Mouse (Mus musculus): ENCODE measurements around the gene Trim25.

Trim25 gene

DNA sequence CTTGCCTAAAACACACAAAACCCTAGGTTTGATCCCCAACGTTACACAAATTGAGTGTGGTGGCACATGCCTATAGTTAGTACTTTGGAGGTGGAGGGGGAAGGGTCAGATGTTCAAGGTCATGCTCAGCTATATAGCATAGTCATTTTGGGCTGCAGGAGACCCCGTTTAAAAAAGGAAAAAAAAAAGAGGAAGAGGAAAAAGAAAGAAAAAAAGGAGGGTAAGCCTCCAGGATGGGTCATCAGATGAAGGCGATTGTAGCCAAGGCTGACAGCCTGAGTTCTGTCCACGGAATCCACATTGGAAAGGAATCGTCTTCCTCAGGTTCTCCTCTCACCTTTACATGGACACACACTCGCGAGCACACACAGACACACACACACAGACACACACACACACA, 4.7 kb upstream of the Trim25 start:
- WGBS = 86% methylated on average over 7 of the region's 7 CpGs

DNA sequence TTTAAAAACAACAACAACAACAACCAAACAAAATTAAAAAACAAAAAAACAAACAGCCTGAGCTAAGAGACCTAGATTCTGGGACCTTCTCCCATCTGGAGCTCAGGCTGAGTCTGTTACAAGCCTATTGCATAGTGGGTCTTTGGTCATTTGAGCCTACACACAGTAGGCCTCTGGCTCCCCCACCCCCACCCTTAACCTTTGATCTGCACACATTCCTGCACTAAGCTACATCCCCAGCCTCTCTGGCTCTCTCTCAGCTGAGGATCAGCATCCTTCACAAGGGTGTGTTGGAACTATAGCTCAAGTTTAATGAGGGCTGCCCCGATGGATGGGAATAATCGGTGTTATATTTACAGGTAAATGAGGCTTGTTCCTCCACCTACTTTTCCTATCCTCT, 3.6 kb upstream of the Trim25 start:
- 85% methylated on average over 2 of the region's 2 CpGs for WGBS

DNA sequence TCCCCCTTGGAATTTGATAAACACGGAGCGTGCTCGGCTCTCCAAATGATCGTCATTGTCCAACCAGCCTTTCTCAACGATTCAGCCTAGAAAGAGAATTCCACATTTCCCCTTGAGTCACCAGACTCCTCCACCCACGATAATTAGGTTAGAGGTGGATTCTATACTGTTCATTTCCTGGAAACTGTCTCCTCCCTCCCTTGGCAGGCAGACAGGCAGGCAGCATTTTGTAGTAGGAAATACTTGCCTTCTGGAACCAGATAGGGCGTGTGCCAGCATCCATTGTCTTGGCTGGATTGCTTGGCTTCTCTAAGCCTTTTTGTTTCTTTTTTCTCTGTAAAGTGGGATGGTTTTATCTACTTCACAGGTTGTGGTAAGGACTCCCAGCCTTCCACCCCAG, 2.7 kb upstream of the Trim25 start:
- WGBS = 56% methylated on average over 7 of the region's 7 CpGs

DNA sequence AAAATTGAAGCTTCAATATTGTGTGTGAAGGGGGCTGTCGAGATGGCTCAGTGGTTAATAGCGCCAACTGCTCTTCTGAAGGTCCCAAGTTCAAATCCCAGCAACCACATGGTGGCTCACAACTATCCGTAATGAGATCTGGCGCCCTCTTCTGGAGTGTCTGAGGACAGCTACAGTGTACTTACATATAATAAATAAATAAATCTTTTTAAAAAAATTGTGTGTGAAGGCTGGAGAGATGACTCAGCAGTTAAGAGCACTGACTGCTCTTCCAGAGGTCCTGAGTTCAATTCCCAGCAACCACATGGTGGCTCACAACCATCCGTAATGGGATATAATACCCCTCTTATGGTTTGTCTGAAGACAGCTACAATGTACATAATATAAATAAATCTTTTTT, 1.8 kb upstream of the Trim25 start:
- WGBS = 81% methylated on average over 5 of the region's 5 CpGs

DNA sequence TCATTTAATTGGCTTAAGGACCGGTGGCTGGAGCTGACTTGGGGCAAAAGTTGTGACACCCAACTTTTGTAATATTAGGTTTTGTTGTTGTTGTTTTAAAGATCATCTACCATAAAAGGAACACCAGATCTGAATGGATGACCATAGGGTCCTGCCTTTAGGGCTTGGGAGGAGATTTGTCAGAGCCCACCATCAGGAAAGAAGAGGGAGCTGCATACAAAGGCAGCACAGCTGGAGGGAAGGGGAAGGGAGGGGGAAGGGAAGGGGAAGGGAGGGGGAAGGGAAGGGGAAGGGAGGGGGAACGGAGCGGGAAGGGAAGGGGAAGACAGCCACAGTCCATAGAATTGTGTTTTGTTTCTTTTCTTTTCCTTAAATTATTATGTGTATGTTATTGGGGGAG, 770 bp upstream of the Trim25 start:
- 44% methylated on average over 3 of the region's 3 CpGs for WGBS

DNA sequence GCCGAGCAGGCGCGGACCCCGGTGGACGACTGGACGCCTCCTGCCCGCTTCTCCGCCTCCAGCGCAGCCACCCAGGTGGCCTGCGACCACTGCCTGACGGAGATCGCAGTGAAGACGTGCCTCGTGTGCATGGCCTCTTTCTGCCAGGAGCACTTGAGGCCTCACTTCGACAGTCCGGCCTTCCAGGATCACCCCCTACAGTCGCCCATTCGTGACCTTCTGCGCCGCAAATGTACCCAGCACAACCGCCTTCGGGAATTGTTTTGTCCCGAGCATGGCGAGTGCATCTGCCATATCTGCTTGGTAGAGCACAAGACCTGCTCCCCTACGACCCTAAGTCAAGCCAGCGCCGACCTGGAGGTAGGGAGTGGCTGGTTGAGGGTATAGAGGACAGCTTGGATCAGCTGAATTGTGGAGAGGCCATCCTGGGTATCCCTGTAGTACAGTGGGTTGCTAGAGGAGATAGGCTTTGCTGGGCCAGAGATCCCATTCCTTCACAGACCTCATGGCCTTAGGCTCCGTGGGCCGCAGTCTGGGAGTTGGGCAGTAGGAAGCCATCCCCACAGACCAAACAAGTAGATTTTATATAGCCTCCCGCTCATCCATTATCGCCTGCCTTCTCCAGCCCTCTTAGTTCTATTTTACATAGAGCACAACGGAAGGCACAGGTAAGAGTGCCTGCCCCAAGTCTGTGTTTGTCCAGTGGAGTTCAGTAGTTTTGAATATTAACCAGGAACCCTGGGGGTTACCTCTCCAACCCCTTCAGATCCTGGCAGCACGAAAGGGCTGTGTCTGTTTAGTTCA, 749 bp downstream of the Trim25 start:
- WGBS = 44% methylated on average over 33 of the region's 33 CpGs

DNA sequence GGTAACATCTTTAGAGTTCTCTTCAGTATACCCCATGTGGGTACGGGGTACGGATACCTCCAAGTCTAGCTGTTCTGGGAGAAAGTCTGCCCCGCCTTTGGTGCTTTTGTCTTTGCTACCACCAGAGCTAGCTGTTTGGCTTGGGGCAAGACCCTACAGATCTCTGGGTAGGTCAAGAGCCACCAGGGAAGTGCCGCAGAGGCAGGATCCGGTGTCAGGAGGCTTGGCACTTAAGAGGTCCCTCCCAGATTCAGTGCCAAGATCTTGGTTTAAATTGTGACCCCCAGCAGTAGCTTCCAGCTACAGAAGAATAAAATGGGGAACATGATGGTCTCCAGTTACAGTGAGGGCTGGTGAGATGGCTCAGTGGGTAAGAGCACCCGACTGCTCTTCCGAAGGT, 2.4 kb downstream of the Trim25 start:
- WGBS = 86% methylated on average over 7 of the region's 7 CpGs

DNA sequence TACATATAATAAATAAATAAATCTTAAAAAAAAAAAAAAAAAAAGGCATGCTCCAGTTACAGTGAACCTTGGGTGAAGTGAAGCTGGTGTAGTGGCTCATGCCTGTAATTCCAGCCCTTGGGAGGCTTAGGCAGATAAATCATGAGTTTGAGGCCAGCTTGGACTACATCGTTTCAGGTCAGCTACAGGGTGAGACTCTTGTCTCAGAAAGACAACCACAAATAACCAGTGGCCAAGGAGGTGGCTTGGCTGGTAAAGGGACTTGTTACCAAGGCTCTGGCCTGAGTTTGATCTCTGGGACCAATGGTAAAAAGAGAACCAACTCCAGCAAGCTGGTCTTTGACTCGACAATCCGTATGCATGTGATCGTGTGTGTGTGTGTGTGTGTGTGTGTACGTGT, 2.9 kb downstream of the Trim25 start:
- 83% methylated on average over 5 of the region's 5 CpGs for WGBS

DNA sequence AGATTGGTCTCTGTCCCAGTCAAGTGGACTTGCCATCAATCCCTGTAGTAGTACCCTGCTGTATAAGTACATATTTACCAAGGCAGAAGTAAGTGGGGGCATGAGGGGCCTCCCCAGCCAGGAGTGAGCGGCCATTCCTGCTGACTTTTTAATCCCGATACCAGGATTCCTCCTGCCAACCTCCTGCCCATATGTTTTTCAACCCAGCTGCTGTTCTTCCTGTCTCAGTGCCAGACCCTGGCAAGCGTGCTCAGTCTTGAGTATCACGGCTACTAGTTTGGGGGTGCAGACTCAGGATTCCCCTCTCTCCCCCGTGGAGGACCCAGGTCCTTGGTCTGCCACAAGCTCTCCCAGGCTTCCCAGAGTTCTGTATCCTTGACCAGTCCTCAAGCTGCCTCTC, 3.4 kb downstream of the Trim25 start:
- WGBS = 49% methylated on average over 5 of the region's 5 CpGs

DNA sequence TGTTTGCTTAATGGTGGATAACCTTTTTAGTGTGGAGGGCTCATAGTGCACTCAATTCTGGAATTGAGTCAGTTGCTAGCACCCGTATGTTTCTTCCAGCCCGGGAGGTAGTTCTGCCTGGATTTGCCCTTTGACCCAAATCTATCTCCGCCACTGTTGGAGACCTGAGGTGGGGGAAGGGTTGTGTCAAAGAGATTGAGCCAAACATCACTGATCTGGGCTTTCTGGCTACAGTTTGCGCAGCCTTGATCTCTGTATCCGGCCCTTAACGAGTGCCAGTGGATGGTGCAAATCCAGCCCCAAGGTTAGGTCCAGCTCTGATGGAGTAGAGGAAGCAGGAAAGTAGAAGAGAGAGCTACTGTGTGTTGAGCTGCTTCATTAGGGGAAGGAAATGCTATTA, 3.9 kb downstream of the Trim25 start:
- WGBS = 65% methylated on average over 6 of the region's 6 CpGs

DNA sequence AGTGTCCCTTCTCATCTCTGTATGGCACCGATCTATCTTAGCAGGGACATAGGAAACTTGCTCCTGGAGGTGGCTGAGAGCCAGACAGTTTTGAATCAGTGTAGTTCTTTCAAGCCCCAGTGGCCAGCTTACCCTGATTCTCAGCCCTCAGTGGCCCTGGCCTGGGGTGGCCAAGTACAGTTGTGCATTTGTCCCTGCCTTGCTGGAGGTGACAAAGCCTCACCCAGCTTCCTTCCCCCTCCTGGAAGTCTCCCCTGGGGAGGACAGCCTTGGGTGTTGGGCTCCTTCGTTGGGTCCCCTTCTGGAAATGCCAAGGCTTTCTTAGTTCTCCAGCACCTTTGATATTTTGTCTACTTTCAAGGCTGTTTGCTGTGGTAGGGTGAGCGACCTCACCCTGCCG, 4.5 kb downstream of the Trim25 start:
- 70% methylated on average over 4 of the region's 4 CpGs for WGBS

DNA sequence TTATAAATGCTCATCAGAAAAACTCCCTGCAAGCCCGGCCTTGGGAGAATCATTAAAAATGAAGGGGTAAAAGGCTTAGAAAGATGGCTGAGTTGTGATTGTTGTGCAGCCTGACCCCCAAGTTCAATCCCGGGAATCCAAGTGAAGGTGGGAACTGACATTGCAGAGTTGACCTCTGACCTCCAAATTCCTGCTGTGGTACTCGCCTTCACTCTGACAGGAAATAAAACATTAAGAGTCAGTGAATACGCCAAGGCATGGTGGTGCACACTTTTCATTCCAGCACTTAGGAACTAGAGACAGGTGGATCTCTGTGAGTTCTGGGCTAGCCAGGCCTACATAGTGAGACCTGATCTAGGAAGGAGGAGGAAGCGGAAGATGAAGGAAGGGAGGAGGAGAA, 6.3 kb downstream of the Trim25 start:
- WGBS = 83% methylated on average over 5 of the region's 5 CpGs

DNA sequence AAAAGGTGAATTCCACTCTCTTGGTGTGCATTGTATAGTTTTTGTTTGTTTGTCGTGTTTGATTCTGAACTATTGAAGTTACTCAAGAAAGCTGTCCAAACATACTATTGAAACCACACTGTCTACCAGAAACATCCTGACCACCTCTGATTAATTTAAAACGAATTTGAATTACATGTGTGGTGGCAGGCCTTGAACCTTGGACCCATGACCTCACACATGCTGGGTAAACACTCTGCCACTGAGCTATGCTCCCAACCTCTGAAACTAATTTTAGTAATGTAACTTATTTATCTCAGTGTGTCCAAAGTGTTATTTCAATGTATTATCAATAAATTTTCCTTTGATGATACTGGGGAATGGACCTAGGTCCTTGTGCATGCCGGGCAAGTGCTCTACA, 8.4 kb downstream of the Trim25 start:
- 89% methylated on average over 3 of the region's 3 CpGs for WGBS

DNA sequence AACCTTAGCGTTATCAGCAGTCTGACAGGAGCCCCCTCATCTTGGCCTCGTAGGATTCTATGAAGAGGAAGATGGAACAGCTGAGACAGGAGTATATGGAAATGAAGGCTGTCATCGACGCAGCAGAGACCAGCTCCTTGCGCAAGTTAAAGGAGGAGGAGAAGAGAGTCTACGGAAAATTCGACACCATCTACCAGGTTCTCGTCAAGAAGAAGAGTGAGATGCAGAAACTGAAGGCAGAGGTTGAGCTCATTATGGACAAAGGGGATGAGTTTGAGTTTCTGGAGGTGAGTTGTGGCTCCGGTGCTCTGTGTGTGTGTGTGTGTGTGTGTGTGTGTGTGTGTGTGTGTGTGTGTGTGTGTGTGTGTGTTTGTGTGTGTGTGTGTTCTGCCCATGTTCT, 9.9 kb downstream of the Trim25 start:
- WGBS = 91% methylated on average over 9 of the region's 9 CpGs

DNA sequence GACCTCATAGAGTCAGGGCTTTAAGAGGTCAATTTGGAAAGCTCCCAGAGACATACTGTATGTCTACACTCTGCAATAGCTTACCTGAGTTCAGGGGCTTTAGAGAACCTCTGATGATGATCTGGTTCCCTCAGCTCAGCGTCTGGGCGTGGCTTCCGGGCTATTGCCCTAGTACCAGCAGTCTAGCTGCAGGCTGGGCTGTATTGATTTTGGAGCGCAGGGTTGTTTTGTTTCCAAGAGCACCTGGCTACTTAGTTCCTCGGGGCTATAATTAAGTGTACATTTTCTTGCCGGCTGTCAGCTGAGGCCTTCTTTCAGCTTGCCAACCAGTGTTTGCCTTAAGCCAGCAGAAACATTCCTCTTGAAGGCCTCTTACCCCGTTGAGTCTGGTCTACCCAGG, 10.3 kb downstream of the Trim25 start:
- WGBS = 76% methylated on average over 7 of the region's 7 CpGs

DNA sequence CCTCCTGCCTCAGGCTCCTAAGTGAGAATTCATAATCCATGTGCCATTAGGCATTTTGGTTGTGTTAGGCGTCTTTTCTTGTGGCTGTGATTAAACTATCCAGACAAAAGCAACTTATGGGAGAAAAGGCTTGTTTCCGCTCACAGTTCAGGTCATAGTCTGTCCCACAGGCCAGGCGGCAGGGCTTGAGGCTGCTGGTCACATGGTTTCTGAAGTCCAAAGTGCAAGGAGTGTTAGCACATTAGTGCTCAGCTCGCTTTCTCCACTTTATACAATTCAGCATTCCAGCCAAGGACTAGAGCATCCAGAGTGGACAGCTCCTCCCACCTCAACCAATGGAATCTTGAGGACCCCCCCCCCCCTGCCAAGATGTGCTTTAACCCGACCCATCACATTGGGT, 13.1 kb downstream of the Trim25 start:
- 95% methylated on average over 5 of the region's 5 CpGs for WGBS

DNA sequence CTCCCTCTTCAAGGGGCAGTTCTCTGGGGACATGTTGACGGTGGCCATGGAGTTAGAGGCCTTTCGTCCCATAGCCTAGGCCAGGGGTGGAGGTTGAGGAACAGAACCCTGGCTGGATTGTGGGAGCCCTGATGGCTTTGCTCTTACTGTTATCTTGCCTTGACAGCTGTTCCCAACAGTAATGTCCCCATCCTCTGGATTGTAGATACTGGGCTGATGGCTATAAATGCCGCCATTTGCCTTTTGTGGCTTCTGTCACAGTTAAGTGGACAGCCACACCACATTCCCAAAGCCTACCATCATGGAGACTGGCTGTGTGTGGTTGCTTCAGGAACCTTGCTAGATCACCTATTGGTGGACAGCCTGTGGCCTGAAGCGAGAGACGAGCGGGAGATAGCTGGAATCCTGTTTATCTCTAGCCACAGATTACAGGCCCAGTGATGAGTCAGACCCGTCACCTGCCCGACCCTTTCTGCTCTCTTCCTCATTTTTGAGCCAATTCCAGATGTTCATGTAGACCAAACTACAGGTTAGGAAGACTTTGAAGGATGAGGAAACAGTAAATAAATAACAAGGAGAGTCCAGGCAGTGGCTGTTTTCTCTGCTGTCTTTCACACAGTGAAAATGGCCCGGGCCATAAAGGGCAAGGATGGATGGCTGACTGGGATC, 18.5 kb downstream of the Trim25 start:
- 88% methylated on average over 9 of the region's 9 CpGs for WGBS

DNA sequence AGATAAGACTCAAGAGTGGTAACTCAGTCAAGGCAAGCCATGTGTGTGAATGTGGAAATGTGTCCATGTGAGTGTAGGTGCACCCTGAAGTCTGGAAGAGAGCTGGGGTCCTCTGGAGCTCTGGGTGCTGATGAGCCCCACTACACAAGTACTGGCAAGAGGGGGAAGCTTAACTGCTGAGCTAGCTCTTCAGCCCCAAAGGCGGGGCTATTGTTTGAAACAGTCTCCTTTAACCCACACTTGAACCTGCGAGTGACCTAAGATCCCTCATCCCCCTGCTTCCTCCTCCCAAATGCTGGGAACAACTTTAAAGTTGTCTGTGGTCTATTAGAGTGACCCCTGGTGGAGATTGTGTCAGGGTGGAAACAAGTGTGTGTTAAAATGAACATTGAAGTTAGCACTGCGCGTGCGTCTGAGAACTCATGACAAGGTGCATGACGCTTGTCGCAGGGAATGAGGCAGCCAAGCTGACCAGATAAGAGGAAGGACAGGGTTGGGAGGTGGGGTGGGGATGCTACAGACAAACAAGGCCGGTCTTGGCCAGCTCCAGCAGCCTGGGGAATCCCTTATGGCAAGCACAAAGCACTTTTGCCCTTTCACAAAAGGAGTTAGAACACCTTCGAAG, 21.6 kb downstream of the Trim25 start:
- 83% methylated on average over 9 of the region's 9 CpGs for WGBS

DNA sequence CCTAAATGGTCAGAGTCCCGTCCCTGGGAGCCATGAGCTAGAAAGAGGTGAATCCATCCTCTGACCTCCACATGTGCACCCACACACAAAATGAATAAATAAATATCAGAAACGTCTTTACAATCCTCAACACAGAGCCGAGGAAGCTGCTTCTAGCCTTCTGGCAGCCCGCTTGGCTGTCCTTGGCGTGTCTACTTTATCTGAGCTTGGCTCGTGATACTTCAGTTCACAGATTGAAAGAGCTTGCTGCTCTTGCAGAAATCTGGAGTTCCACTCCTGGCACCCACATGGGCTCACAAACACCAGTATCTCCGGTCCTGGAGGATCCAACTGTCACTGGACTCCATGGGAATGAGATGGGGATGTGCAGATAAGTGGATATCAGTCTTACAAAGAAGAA, 22.5 kb downstream of the Trim25 start:
- WGBS = 71% methylated on average over 7 of the region's 7 CpGs

DNA sequence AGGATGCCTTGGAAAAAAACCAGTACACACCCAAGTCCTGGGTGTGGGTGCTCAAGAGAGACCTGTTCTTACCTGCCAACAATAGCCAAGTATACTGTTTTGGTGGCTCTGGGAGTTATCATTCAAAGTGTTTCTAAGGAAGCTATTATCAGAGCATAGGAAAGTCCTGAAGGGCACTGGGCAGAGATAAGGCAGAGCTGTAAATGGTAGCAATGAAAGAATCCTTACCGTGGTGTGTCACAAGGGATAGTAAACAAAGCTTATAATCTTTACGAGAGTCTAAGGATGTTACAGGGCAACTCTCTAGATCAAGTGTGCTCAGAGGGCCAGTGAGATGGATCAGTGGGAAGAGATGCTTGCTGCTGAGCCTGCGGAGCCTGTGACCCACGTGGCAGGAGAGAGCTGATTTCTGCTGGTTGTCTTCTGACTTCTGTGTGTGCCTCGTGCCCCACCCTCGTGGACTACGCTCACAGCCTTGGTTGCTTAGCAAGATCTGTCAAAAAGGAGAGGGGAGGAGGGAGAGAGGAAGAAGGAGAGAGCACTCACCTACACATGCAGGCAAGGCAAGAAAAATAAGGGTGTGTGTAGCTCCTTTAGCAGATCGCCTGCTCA, 23.1 kb downstream of the Trim25 start:
- WGBS = 59% methylated on average over 8 of the region's 8 CpGs

DNA sequence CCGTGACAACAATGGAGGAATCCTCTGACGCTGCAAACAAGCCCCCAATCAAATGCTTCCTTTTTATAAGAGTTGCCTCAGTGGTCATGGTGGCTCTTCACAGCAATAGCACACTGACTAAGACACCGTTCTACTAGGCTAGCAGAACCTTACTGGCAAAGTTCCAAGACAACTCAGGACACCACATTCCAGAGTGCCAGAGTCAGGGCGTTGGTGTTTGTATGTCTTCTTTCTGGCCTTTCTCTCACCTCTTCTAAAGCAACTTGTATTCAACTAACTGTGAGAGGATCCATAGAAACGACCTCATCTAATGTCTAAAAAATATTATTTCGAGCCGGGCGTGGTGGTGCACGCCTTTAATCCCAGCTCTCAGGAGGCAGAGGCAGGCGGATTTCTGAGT, 24.3 kb downstream of the Trim25 start:
- 73% methylated on average over 10 of the region's 10 CpGs for WGBS

DNA sequence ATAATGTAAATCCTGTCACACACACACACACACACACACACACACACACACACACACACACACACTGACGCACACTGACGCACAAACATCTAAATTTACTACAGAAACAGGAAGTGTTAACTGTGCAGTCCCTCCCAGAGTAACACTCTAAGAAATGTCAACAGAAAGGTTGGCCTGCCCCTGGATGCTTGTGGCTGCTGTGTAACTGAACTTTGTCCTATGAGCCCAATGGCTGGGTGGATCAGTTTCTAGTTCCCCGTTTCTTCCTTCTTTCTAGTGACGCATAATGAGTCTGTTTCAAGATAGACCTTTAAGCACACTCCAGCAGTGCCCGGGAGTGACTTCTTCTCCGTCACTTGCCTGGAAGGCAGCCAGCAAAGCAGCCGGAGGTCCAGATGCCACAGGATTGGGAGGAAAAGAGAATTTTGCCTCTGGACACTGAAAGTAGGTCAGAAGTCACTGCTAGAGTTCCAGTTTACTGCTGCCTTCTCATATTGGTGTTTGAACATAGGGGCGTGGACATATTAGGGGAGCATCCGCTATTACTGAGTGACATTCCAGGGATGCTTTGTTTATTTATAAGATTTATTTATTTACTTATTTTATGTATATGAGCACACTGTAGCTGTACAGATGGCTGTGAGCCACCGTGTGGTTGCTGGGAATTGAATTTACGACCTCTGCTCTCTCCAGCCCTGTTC, 25.2 kb downstream of the Trim25 start:
- WGBS = 60% methylated on average over 11 of the region's 11 CpGs
